Mouse (Mus musculus) hindbrain, embryonic 14.5 days (tissue): ENCODE results near the gene Bcap29. TPM values are rescaled to one million over a fixed set of nuclear protein-coding genes. Genes with fewer than 3 reads are reported as not detected.
"Not testable (repeated sequence)": the region's sequence is repeated elsewhere in the genome, so short reads cannot be mapped to it uniquely, and the experiment has no call there.

Experiments used
- ATAC-seq: fragments of 200-750 bp; cut with Nextera tagmentation; 2 replicates; pipeline ENCODE4 v1.8.0; 2017; ENCODE audit warnings: moderate number of reproducible peaks, mild to moderate bottlenecking, moderate TSS enrichment, moderate library complexity; ENCODE audit not compliant: low FRiP score
- DNase-seq: peaks from one replicate; pipeline ENCODE4 v3.0.0-alpha.2; 2015; ENCODE audit warnings: low spot score
- H3K27ac ChIP-seq: fragments of 300-500 bp; sonication (generic); 2 replicates; pipeline ENCODE4 v1.5.1; 2014; ENCODE audit warnings: mild to moderate bottlenecking, moderate library complexity
- H3K27me3 ChIP-seq: fragments of 300-500 bp; sonication (generic); 2 replicates; pipeline ENCODE4 v1.6.1; 2014; ENCODE audit warnings: mild to moderate bottlenecking, low read length, mixed read lengths; ENCODE audit not compliant: control insufficient read depth, insufficient read depth
- H3K36me3 ChIP-seq: fragments of 300-500 bp; sonication (generic); replicated peaks from 2 replicates; pipeline ENCODE4 v1.6.1; 2014; ENCODE audit not compliant: control insufficient read depth, insufficient read depth
- H3K4me1 ChIP-seq: fragments of 300-500 bp; sonication (generic); replicated peaks from 2 replicates; pipeline ENCODE4 v1.6.1; 2014; ENCODE audit warnings: antibody characterized with exemption, low read length, mixed read lengths; ENCODE audit not compliant: control insufficient read depth, insufficient read depth
- H3K4me2 ChIP-seq: fragments of 300-500 bp; sonication (generic); replicated peaks from 2 replicates; pipeline ENCODE4 v1.6.1; 2014; ENCODE audit warnings: mild to moderate bottlenecking, moderate library complexity
- H3K4me3 ChIP-seq: fragments of 300-500 bp; sonication (generic); replicated peaks from 2 replicates; pipeline ENCODE4 v1.5.1; 2014; ENCODE audit warnings: mild to moderate bottlenecking, low read length
- H3K9ac ChIP-seq: fragments of 300-500 bp; sonication (generic); 2 replicates; pipeline ENCODE4 v1.6.1; 2014
- H3K9me3 ChIP-seq: fragments of 300-500 bp; sonication (generic); 2 replicates; pipeline ENCODE4 v1.6.1; 2016; ENCODE audit warnings: low read length; ENCODE audit not compliant: control insufficient read depth
- WGBS: fragments of 180-500 bp; shearing (Covaris S2); extraction: QIAGEN DNeasy Blood & Tissue Kit; methylation state at CpG from one replicate; pipeline ENCODE4 v1.1.7; 2014; 5-methylcytosine and 5-hydroxymethylcytosine counted together
- polyA plus RNA-seq: library from polyadenylated mRNA; unstranded; fragments of >200 nt; fragmentation: Nextera tagmentation; extraction: Ambion mirVana; gene quantifications from 2 replicates; pipeline ENCODE4 v1.2.1, GENCODE M21; 2014

The Bcap29 gene
- polyA plus RNA-seq, 1 experiment from 2014 or later, result 29.3 TPM

DNA sequence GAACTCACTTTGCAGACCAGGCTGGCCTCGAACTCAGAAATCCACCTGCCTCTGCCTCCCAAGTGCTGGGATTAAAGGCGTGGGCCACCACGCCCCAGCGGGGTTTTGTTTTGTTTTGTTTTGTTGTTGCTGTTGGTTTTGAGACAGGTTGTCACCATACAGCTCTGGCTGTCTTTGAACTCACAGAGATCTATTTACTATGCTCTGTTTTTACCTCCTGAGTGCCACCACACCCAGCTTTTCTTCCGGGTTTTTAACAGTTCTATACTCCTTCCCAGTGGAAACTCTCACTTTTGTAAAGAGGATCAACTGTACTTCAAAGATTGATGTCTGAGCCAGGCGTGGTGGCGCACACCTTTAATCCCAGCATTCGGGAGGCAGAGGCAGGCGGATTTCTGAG, 6.1 kb downstream of the Bcap29 start:
- not testable (repeated sequence) for H3K27me3 ChIP-seq, H3K4me3 ChIP-seq, H3K9me3 ChIP-seq, H3K27ac ChIP-seq, H3K9ac ChIP-seq, H3K4me2 ChIP-seq, DNase-seq, ATAC-seq, H3K4me1 ChIP-seq
- 93% methylated on average over 9 of the region's 9 CpGs for WGBS
- peaks cover 19% of the 10 kb centered on the region for H3K36me3 ChIP-seq

DNA sequence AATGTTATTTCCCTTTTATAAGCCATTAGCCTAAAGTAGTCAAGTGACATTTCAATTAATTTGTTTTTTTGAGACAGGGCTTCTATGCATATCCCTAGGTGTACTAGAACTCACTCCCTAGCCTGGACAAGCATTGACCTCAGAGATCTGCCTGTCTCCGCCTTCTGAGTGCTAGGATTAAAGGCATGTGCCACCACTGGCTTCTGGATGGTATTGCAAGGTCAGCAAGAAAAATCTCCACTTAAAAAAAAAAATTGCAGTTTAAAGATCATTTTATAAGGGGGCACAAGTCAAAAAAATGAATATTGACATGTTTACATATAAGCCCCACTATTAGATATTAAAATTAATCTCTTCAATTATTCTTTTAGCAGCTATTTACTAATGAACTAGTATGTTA, 9.4 kb downstream of the Bcap29 start:
- Histone ChIP-seq H3K4me2 (no peak overlapping the region), H3K4me3 (no peak overlapping the region), H3K9me3 (no peaks in the 10 kb centered on the region), H3K27ac (no peak overlapping the region), H3K9ac (no peak overlapping the region), H3K27me3 (no peaks in the 10 kb centered on the region), H3K36me3 (peaks cover 17% of the 10 kb centered on the region), H3K4me1 (no peaks in the 10 kb centered on the region)
- 96% methylated on average over 1 of the region's 1 CpGs for WGBS
- DNase-seq (no peak), ATAC-seq (no peak)

DNA sequence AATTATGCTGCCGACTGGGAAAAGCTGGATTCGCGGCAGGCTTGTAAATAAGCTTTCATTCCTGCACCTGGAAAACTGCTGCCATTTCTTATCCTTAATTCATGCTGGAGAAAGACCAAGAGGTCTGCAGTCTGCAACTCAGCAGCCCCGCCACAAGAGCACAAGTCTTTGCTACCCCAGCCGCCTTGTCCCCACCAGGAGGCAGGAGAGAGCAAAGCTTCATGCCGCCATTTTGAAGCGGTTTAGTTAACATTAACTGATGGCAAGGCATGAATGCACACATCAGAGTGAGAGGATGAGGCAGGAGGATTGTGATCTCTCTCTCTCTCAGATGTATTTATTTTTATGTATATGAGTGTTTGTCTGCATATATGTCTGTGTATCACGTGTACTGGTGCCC, 14.4 kb downstream of the Bcap29 start:
- DNase-seq, result no peak
- Histone ChIP-seq H3K4me3 (no peak overlapping the region), H3K4me2 (no peak overlapping the region), H3K27ac (no peak overlapping the region), H3K9ac (no peak overlapping the region), H3K27me3 (no peaks in the 10 kb centered on the region), H3K36me3 (peaks cover 8% of the 10 kb centered on the region; the same call in 1 of the 2 replicates), H3K9me3 (0 out of 2 replicates have a peak, but pooled peaks cover 3% of the 10 kb centered on the region), H3K4me1 (no peaks in the 10 kb centered on the region)
- ATAC-seq, result no peak
- 90% methylated on average over 8 of the region's 8 CpGs for whole genome bisulfite sequencing

DNA sequence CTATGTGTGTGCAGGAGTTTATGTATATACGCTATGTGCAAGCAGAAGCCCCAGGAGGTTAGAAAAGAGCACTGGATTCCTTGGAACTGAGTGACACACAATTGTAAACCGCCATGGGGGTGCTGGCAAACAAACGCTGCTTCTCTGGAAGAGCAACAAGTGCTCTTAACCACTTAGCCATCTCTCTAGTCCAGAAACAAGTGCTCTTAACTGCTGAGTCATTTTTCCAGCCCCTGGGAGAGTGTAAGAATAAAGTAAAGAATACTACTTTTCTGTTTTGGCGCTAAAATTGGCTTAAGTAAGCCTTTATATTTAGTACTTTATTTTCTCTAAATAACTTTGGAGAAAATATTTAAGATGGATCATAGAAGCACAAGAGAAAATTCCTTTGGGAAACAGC, 21.1 kb downstream of the Bcap29 start:
- ATAC-seq, result no peak
- Histone ChIP-seq H3K36me3 (peaks cover 4% of the 10 kb centered on the region; the same call in 1 of the 2 replicates), H3K27ac (no peak overlapping the region), H3K4me1 (no peaks in the 10 kb centered on the region), H3K4me3 (no peak overlapping the region), H3K27me3 (no peaks in the 10 kb centered on the region), H3K4me2 (no peak overlapping the region), H3K9ac (no peak overlapping the region), H3K9me3 (0 out of 2 replicates have a peak, but pooled peaks cover 3% of the 10 kb centered on the region)
- 55% methylated on average over 4 of the region's 4 CpGs for WGBS
- DNase-seq, result no peak

DNA sequence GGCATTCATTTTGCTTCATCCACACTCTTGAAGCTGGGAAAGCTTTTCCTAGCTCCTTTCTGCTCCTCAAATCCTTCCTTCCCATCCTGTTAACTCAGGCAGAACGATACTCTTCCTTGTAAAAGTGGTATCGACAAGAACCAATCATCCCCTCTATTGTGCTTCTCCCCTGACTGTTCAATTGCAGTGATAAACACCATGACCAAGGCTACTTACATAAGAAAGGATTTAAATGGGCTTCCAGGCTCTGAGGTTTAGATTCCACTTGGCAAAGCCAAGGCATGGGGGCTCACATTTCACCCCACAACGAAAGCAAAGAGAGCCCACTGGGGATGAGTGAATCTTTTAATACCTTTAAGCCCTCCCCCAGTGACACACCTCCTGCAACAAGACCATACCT, 26.3 kb downstream of the Bcap29 start:
- Histone ChIP-seq H3K36me3 (no peaks in the 10 kb centered on the region), H3K27me3 (no peaks in the 10 kb centered on the region), H3K4me2 (no peak overlapping the region), H3K9ac (no peak overlapping the region), H3K27ac (no peak overlapping the region), H3K4me3 (no peak overlapping the region), H3K4me1 (no peaks in the 10 kb centered on the region), H3K9me3 (no peaks in the 10 kb centered on the region)
- 12% methylated on average over 3 of the region's 3 CpGs for WGBS
- DNase-seq (no peak), ATAC-seq (no peak)

DNA sequence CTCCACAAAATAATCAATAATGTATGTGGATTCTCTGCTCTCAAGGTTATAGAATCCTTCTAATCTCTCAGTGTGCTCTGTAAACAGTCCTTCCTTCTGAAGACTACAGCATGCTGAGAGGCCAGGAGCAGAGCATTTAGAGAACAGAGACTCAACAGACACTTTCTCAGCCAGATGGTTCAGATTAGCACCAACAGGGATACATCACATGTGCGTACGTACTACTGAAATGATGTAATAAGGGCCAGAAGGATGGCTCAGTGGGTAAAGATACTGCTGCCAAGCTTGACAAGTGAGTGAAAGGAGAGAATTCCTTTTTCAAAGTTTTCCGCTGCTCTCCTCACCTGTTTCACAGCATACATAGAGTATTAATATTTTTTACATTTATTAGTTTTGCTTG, 29.6 kb downstream of the Bcap29 start:
- 82% methylated on average over 3 of the region's 3 CpGs for WGBS
- H3K27ac ChIP-seq, result no peak overlapping the region
- ATAC-seq (no peak), DNase-seq (no peak)
- no peak overlapping the region for H3K9ac ChIP-seq
- no peaks in the 10 kb centered on the region for H3K36me3 ChIP-seq
- no peaks in the 10 kb centered on the region for H3K27me3 ChIP-seq
- H3K9me3 ChIP-seq, result no peaks in the 10 kb centered on the region
- no peaks in the 10 kb centered on the region for H3K4me1 ChIP-seq
- no peak overlapping the region for H3K4me3 ChIP-seq
- H3K4me2 ChIP-seq, result no peak overlapping the region

DNA sequence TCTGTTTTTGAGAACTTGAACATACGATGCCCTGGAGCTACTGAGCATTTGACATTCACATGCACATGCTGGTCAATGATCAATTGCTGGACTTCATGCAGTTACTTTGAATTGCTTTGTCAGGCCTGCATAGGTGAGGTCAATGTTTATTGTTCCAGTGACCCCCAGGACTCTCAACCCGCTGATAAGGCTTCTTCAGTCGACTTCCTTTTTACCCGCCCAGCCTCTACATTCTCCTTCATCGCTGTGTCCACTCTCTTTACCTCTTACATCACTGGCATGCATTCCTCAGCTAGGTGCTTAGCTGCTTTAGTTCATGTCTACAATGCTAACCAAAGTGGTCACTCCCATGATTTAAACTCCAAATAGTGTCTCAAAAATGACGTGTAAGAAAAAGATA, 30.9 kb downstream of the Bcap29 start:
- Histone ChIP-seq H3K9ac (no peak overlapping the region), H3K9me3 (no peaks in the 10 kb centered on the region), H3K27me3 (no peaks in the 10 kb centered on the region), H3K36me3 (no peaks in the 10 kb centered on the region), H3K4me3 (no peak overlapping the region), H3K4me2 (no peak overlapping the region), H3K27ac (no peak overlapping the region), H3K4me1 (no peaks in the 10 kb centered on the region)
- DNase-seq (no peak), ATAC-seq (no peak)
- WGBS, result 80% methylated on average over 6 of the region's 6 CpGs

DNA sequence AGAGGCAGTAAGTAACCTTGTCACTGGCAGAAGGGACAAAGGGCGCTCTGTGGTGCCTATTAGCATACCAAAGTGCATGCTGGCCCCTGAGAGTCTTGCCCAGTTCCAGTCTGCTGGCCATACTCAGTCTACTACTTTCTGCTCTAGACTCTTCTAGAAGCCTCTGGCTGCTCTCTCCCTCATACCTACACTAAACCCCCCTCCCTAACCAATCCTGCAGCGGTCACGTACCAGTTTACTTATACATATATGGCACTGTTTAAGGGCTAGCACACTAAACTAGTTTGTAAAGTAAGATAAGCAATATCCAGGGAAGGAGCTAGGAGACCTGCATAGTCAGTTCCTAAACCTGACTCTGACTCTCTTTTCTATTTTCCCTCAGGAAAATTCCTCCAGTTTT, 40.2 kb downstream of the Bcap29 start:
- Histone ChIP-seq H3K9me3 (no peaks in the 10 kb centered on the region), H3K36me3 (no peaks in the 10 kb centered on the region), H3K4me2 (no peak overlapping the region), H3K27me3 (no peaks in the 10 kb centered on the region), H3K9ac (no peak overlapping the region), H3K4me1 (no peaks in the 10 kb centered on the region), H3K4me3 (no peak overlapping the region), H3K27ac (no peak overlapping the region)
- WGBS, result 66% methylated on average over 3 of the region's 3 CpGs
- no peak for DNase-seq
- no peak for ATAC-seq

DNA sequence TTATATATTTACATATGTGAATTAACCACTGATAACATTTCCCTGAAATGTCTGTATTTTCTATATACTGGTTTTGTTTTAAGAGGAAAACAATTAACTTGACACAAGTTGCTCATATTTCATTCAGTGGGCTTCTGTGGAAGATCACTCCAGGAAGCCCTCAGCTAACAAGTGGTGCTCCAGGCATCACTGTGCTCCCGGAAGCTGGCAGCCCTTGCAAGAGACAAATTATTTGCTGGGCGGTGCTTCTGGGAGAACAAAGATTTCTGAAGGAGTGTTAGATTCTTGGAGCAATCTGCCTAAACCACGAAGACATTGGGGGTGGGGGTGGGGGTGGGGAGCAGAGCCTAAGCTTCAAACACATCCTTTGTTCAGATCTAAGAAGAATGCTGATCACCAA, 42.4 kb downstream of the Bcap29 start:
- DNase-seq, result no peak
- Histone ChIP-seq H3K4me1 (no peaks in the 10 kb centered on the region), H3K4me3 (no peak overlapping the region), H3K27ac (no peak overlapping the region), H3K9ac (no peak overlapping the region), H3K4me2 (no peak overlapping the region), H3K9me3 (no peaks in the 10 kb centered on the region), H3K36me3 (no peaks in the 10 kb centered on the region), H3K27me3 (no peaks in the 10 kb centered on the region)
- WGBS, result 30% methylated on average over 3 of the region's 3 CpGs
- ATAC-seq, result no peak

DNA sequence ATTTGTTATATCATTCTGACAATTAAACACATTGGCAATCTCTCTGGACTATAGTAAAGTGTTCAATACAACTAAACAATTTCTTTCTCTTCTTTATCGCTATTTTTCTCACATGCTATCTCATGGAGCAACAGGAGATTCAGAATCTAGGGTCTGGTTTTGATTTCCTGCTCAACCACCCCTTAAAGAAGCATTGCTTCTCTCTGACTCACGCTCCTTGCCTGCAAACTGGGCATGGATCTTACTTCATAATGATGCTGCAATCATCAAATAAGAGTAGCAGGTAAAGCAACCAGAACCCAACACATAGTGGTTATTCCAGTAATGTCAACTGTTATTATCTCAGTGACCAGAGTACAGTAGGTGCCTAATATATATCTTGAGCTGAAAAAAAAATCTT, 50.7 kb downstream of the Bcap29 start:
- Histone ChIP-seq H3K27ac (no peak overlapping the region), H3K36me3 (no peaks in the 10 kb centered on the region), H3K4me3 (no peak overlapping the region), H3K27me3 (no peaks in the 10 kb centered on the region), H3K4me2 (no peak overlapping the region), H3K9me3 (no peaks in the 10 kb centered on the region), H3K9ac (no peak overlapping the region), H3K4me1 (0 out of 2 replicates have a peak, but pooled peaks cover 6% of the 10 kb centered on the region)
- 84% methylated on average over 2 of the region's 2 CpGs for WGBS
- DNase-seq, result no peak
- no peak for ATAC-seq
